Mouse (Mus musculus) urinary bladder, postnatal 10 days (tissue): ENCODE measurements around the gene Dnajc3.

Source experiments
- DNase-seq: peaks from one replicate; pipeline ENCODE4 v3.0.0; 2022; ENCODE audit warnings: low spot score

Gene Dnajc3

GRCm38 (mm10) chr14:118983396-118983795 lies 45.6 kb downstream of the Dnajc3 start:
- DNase-seq = no peak

GRCm38 (mm10) chr14:118984161-118984560 lies 46.4 kb downstream of the Dnajc3 start:
- no peak for DNase-seq

- DNase-seq = no peak
Observed at GRCm38 (mm10) chr14:118986653-118987522, 49.1 kb downstream of the Dnajc3 start.

- DNase-seq = no peak
Observed at GRCm38 (mm10) chr14:118987523-118988496, 50.0 kb downstream of the Dnajc3 start.

- no peak for DNase-seq
Observed at GRCm38 (mm10) chr14:118995226-118995925, 57.6 kb downstream of the Dnajc3 start.

- DNase-seq = no peak
Observed at GRCm38 (mm10) chr14:119003320-119003719, 65.5 kb downstream of the Dnajc3 start.

GRCm38 (mm10) chr14:119005834-119006233 lies 68.1 kb downstream of the Dnajc3 start:
- DNase-seq = no peak

GRCm38 (mm10) chr14:119006441-119007102 lies 68.8 kb downstream of the Dnajc3 start:
- no peak for DNase-seq

- peak; percentile 92 for DNase-seq
Observed at GRCm38 (mm10) chr14:119007103-119007951, 69.6 kb downstream of the Dnajc3 start.

- no peak for DNase-seq
Observed at GRCm38 (mm10) chr14:119008031-119008590, 70.3 kb downstream of the Dnajc3 start.

GRCm38 (mm10) chr14:119009531-119009930 lies 71.8 kb downstream of the Dnajc3 start:
- no peak for DNase-seq

- DNase-seq = no peak
Observed at GRCm38 (mm10) chr14:119012607-119013431, 75.0 kb downstream of the Dnajc3 start.

GRCm38 (mm10) chr14:119013549-119013948 lies 75.8 kb downstream of the Dnajc3 start:
- no peak for DNase-seq

GRCm38 (mm10) chr14:119025889-119026288 lies 88.1 kb downstream of the Dnajc3 start:
- no peak for DNase-seq

GRCm38 (mm10) chr14:119027130-119027529 lies 89.4 kb downstream of the Dnajc3 start:
- no peak for DNase-seq

GRCm38 (mm10) chr14:119027675-119028253 lies 90.0 kb downstream of the Dnajc3 start:
- DNase-seq = no peak
